Comparison of ENCODE assay signal across 11 mouse cellular contexts in genomic region chr8:93570186-93570530, GRCm38 (mm10). TPM values are rescaled to one million over a fixed set of nuclear protein-coding genes. Genes with fewer than 3 reads are reported as not detected.
A peak's percentile ranks its signal among the peaks of the same experiment; 100 is the strongest.
DNase-seq lines count a peak whose midpoint lies in the region; ATAC-seq and TF ChIP-seq lines count a peak whose summit lies in the region.
"Had no signal": no experiment of that assay in that cellular context is flagged by ENCODE, and none has a peak within 500 bp of the region (broad histone marks: within the 10 kb centered on the region; RNA-seq: fewer than 3 reads in every experiment).

No protein-coding gene starts in this region.

- ATAC-seq in lung, postnatal 0 days: no peak
- ATAC-seq in embryonic facial prominence, embryonic 15.5 days (ENCODE audit: insufficient number of reproducible peaks, low FRiP score, low TSS enrichment, low read depth): no peak
- ATAC-seq in hindbrain, embryonic 14.5 days (ENCODE audit: low FRiP score): no peak
- ATAC-seq: Patski had no signal

- no peaks in the 10 kb centered on the region for H3K9me3 ChIP-seq in lung, postnatal 0 days (ENCODE audit: low read length)
- no peaks in the 10 kb centered on the region for H3K9me3 ChIP-seq in embryonic facial prominence, embryonic 15.5 days (replicated peaks)
- no peaks in the 10 kb centered on the region for H3K9me3 ChIP-seq in hindbrain, embryonic 14.5 days (ENCODE audit: control insufficient read depth, low read length)

- no peak for TF ChIP-seq CTCF in lung, postnatal 0 days (IDR thresholded peaks at IDR 0.05)
- TF ChIP-seq CTCF in olfactory bulb, adult 2 months (IDR thresholded peaks at IDR 0.05; ENCODE audit: insufficient read depth, low read depth, low read length): no peak

- no peaks in the 10 kb centered on the region for H3K36me3 ChIP-seq in lung, postnatal 0 days (ENCODE audit: insufficient read depth, low read length)
- H3K36me3 ChIP-seq in embryonic facial prominence, embryonic 15.5 days: no peaks in the 10 kb centered on the region
- H3K36me3 ChIP-seq in hindbrain, embryonic 14.5 days (replicated peaks; ENCODE audit: control insufficient read depth, insufficient read depth): no peaks in the 10 kb centered on the region

- peak; percentile 17 for DNase-seq in lung, postnatal 0 days (ENCODE audit: low spot score)
- no peak for DNase-seq in lung, postnatal 36 days
- DNase-seq in hindbrain, embryonic 14.5 days (ENCODE audit: low spot score): no peak
- no peak for DNase-seq in spleen, postnatal 10 days (ENCODE audit: low spot score in 2 of 2)
- no peak for DNase-seq in urinary bladder, adult 18-20 months (ENCODE audit: low spot score in 2 of 2)

- 20% methylated on average over 2 of the region's 2 CpGs for WGBS in lung, postnatal 0 days
- WGBS in embryonic facial prominence, embryonic 15.5 days: 40% methylated on average over 2 of the region's 2 CpGs
- WGBS in hindbrain, embryonic 14.5 days: 35% methylated on average over 2 of the region's 2 CpGs
- 4% methylated on average over 2 of the region's 2 CpGs for WGBS in olfactory bulb, adult 2 months

- no peak overlapping the region for H3K4me3 ChIP-seq in lung, postnatal 0 days (ENCODE audit: low read depth, low read length)
- H3K4me3 ChIP-seq in embryonic facial prominence, embryonic 15.5 days (replicated peaks): no peak overlapping the region
- H3K4me3 ChIP-seq in hindbrain, embryonic 14.5 days (replicated peaks; ENCODE audit: low read length): no peak overlapping the region
- no peak overlapping the region for H3K4me3 ChIP-seq in olfactory bulb, adult 2 months (ENCODE audit: insufficient read depth, low read depth, low read length)

- H3K27me3 ChIP-seq in lung, postnatal 0 days (replicated peaks; ENCODE audit: insufficient read depth, low read length): no peaks in the 10 kb centered on the region
- no peaks in the 10 kb centered on the region for H3K27me3 ChIP-seq in embryonic facial prominence, embryonic 15.5 days
- no peaks in the 10 kb centered on the region for H3K27me3 ChIP-seq in hindbrain, embryonic 14.5 days (ENCODE audit: control insufficient read depth, insufficient read depth, low read length)

- H3K9ac ChIP-seq in lung, postnatal 0 days (replicated peaks; ENCODE audit: low read depth): no peak overlapping the region
- H3K9ac ChIP-seq in embryonic facial prominence, embryonic 15.5 days: no peak overlapping the region
- 0 out of 2 replicates have a peak overlapping the region, but pooled peaks have one; percentile 12 for H3K9ac ChIP-seq in hindbrain, embryonic 14.5 days

- no peak overlapping the region for H3K4me2 ChIP-seq in lung, postnatal 0 days (replicated peaks; ENCODE audit: low read depth, low read length)
- H3K4me2 ChIP-seq in embryonic facial prominence, embryonic 15.5 days (replicated peaks): no peak overlapping the region
- H3K4me2 ChIP-seq in hindbrain, embryonic 14.5 days (replicated peaks): peak overlapping the region; percentile 18; the same call in 1 of the 2 replicates

- peak overlapping the region; percentile 66; the same call in 1 of the 2 replicates for H3K27ac ChIP-seq in lung, postnatal 0 days (ENCODE audit: low read length)
- peak overlapping the region; percentile 60 for H3K27ac ChIP-seq in embryonic facial prominence, embryonic 15.5 days (replicated peaks)
- peak overlapping the region; percentile 90 for H3K27ac ChIP-seq in hindbrain, embryonic 14.5 days
- peak overlapping the region; percentile 95 for H3K27ac ChIP-seq in olfactory bulb, adult 2 months (ENCODE audit: insufficient read depth, low read depth, low read length)

- no peak for TF ChIP-seq EP300 in lung, postnatal 0 days (IDR thresholded peaks at IDR 0.05)

- peaks cover 2% of the 10 kb centered on the region; the same call in 1 of the 2 replicates for H3K4me1 ChIP-seq in lung, postnatal 0 days (ENCODE audit: insufficient read depth, low read depth, low read length)
- H3K4me1 ChIP-seq in embryonic facial prominence, embryonic 15.5 days: peaks cover 19% of the 10 kb centered on the region
- H3K4me1 ChIP-seq in hindbrain, embryonic 14.5 days (replicated peaks; ENCODE audit: control insufficient read depth, insufficient read depth, low read length): peaks cover 49% of the 10 kb centered on the region
- peaks cover 20% of the 10 kb centered on the region for H3K4me1 ChIP-seq in olfactory bulb, adult 2 months (ENCODE audit: control insufficient read depth, insufficient read depth, low read length)

- TF ChIP-seq POLR2A in olfactory bulb, adult 2 months (IDR thresholded peaks at IDR 0.05; ENCODE audit: insufficient read depth, low read depth, low read length): no peak

RNA-seq across cellular contexts. Expression of gene Ces5a, which starts 34.5 kb away (rescaled TPM):
- polyA plus RNA-seq in lung, postnatal 0 days (2015; fragmentation: Nextera tagmentation; extraction: Ambion mirVana): 0.17 TPM in 1 of 2 replicates, not detected in the other
- polyA plus RNA-seq in embryonic facial prominence, embryonic 15.5 days (2015; fragmentation: Nextera tagmentation; extraction: Ambion mirVana): 0.17 and 0.25 TPM in 2 replicates
- 0.56 and 1.5 TPM in 2 replicates for polyA plus RNA-seq in hindbrain, embryonic 14.5 days (2014; fragmentation: Nextera tagmentation; extraction: Ambion mirVana)
- polyA plus RNA-seq in olfactory bulb, adult 2 months (2012; ENCODE audit: insufficient read depth, insufficient read length, low replicate concordance, missing spikeins): not detected in 2 replicates
- polyA plus RNA-seq: embryonic facial prominence, embryonic 11.5 days; liver, embryonic 16.5 days; Patski; stomach, embryonic 14.5 days had no signal
